Mouse (Mus musculus) intestine, embryonic 16.5 days (tissue): Measurements from ENCODE around the gene Brpf3. TPM values are rescaled to one million over a fixed set of nuclear protein-coding genes. Genes with fewer than 3 reads are reported as not detected.
"Not testable (repeated sequence)": the region's sequence is repeated elsewhere in the genome, so short reads cannot be mapped to it uniquely, and the experiment has no call there.

Experiments used
- ATAC-seq: fragments of 200-750 bp; cut with Nextera tagmentation; 2 replicates; pipeline ENCODE4 v1.8.0; 2017; ENCODE audit warnings: moderate TSS enrichment, moderate library complexity
- H3K27ac ChIP-seq: fragments of 300-500 bp; sonication (generic); 2 replicates; pipeline ENCODE4 v1.5.1; 2014; ENCODE audit warnings: mild to moderate bottlenecking, low read length
- H3K27me3 ChIP-seq: fragments of 300-500 bp; sonication (generic); replicated peaks from 2 replicates; pipeline ENCODE4 v1.6.1; 2014; ENCODE audit warnings: low read length, control low read depth, mixed read lengths; ENCODE audit not compliant: control insufficient read depth, insufficient read depth
- H3K36me3 ChIP-seq: fragments of 300-500 bp; sonication (generic); 2 replicates; pipeline ENCODE4 v1.6.1; 2014; ENCODE audit warnings: low read length, control low read depth; ENCODE audit not compliant: control insufficient read depth, insufficient read depth
- H3K4me1 ChIP-seq: fragments of 300-500 bp; sonication (generic); 2 replicates; pipeline ENCODE4 v1.6.1; 2014; ENCODE audit warnings: low read length, control low read depth, mixed read lengths; ENCODE audit not compliant: control insufficient read depth, insufficient read depth
- H3K4me2 ChIP-seq: fragments of 300-500 bp; sonication (generic); 2 replicates; pipeline ENCODE4 v1.6.1; 2014; ENCODE audit warnings: low read depth, low read length, control low read depth
- H3K4me3 ChIP-seq: fragments of 300-500 bp; sonication (generic); 2 replicates; pipeline ENCODE4 v1.5.1; 2014; ENCODE audit warnings: mild to moderate bottlenecking, low read length
- H3K9ac ChIP-seq: fragments of 300-500 bp; sonication (generic); 2 replicates; pipeline ENCODE4 v1.6.1; 2014; ENCODE audit warnings: low read depth, low read length
- H3K9me3 ChIP-seq: fragments of 300-500 bp; sonication (generic); 2 replicates; pipeline ENCODE4 v1.6.1; 2016; ENCODE audit warnings: low read length, control low read depth; ENCODE audit not compliant: control insufficient read depth
- WGBS: fragments of 180-500 bp; shearing (Covaris S2); extraction: QIAGEN DNeasy Blood & Tissue Kit; methylation state at CpG from one replicate; pipeline ENCODE4 v1.1.7; 2014; 5-methylcytosine and 5-hydroxymethylcytosine counted together
- polyA plus RNA-seq: library from polyadenylated mRNA; unstranded; fragments of >200 nt; fragmentation: Nextera tagmentation; extraction: Ambion mirVana; gene quantifications from 2 replicates; pipeline ENCODE4 v1.2.1, GENCODE M21; 2015

The Brpf3 gene
- polyA plus RNA-seq, 1 experiment from 2014 or later = 16.6 TPM

- ATAC-seq = no peak
- Histone ChIP-seq H3K27me3 (no peaks in the 10 kb centered on the region), H3K4me1 (peaks cover 7% of the 10 kb centered on the region), H3K27ac (no peak overlapping the region; the same call in 1 of the 2 replicates), H3K9me3 (no peaks in the 10 kb centered on the region), H3K36me3 (peaks cover 36% of the 10 kb centered on the region), H3K4me2 (no peak overlapping the region), H3K4me3 (no peak overlapping the region), H3K9ac (no peak overlapping the region)
- WGBS = 80% methylated on average over 3 of the region's 3 CpGs
Measured at GRCm38 (mm10) chr17:28832875-28833274, 32.0 kb downstream of the Brpf3 start.

- H3K27ac ChIP-seq = peak overlapping the region; percentile 12; the same call in 1 of the 2 replicates
- no peak overlapping the region for H3K4me2 ChIP-seq
- peaks cover 46% of the 10 kb centered on the region for H3K36me3 ChIP-seq
- H3K9ac ChIP-seq = no peak overlapping the region
- ATAC-seq = no peak; the same call in 1 of the 2 replicates
- 52% methylated on average over 10 of the region's 10 CpGs for WGBS
- H3K4me1 ChIP-seq = peaks cover 7% of the 10 kb centered on the region
- H3K27me3 ChIP-seq = no peaks in the 10 kb centered on the region
- no peaks in the 10 kb centered on the region for H3K9me3 ChIP-seq
- H3K4me3 ChIP-seq = no peak overlapping the region
Measured at GRCm38 (mm10) chr17:28834676-28835075, 33.8 kb downstream of the Brpf3 start.

GRCm38 (mm10) chr17:28837840-28838239 lies 37.0 kb downstream of the Brpf3 start:
- Histone ChIP-seq H3K9ac (no peak overlapping the region), H3K9me3 (no peaks in the 10 kb centered on the region), H3K27ac (no peak overlapping the region), H3K27me3 (no peaks in the 10 kb centered on the region), H3K36me3 (peaks cover 41% of the 10 kb centered on the region), H3K4me1 (peaks cover 7% of the 10 kb centered on the region), H3K4me2 (no peak overlapping the region), H3K4me3 (no peak overlapping the region)
- 92% methylated on average over 7 of the region's 7 CpGs for WGBS
- no peak for ATAC-seq

GRCm38 (mm10) chr17:28841947-28842346 lies 41.1 kb downstream of the Brpf3 start:
- H3K9me3 ChIP-seq, H3K4me2 ChIP-seq, H3K27me3 ChIP-seq, ATAC-seq, H3K27ac ChIP-seq, H3K9ac ChIP-seq, H3K4me1 ChIP-seq, H3K4me3 ChIP-seq: not testable (repeated sequence)
- 97% methylated on average over 4 of the region's 4 CpGs for WGBS
- H3K36me3 ChIP-seq = peaks cover 20% of the 10 kb centered on the region

GRCm38 (mm10) chr17:28843665-28844064 lies 42.8 kb downstream of the Brpf3 start:
- H3K36me3 ChIP-seq = peaks cover 8% of the 10 kb centered on the region
- ATAC-seq = peak; percentile 68
- no peaks in the 10 kb centered on the region for H3K9me3 ChIP-seq
- H3K4me1 ChIP-seq = peaks cover 10% of the 10 kb centered on the region
- H3K4me3 ChIP-seq = no peak overlapping the region
- WGBS = 60% methylated on average over 5 of the region's 5 CpGs
- H3K27me3 ChIP-seq = no peaks in the 10 kb centered on the region
- H3K27ac ChIP-seq = peak overlapping the region; percentile 76
- H3K4me2 ChIP-seq = peak overlapping the region; percentile 26; the same call in 1 of the 2 replicates
- H3K9ac ChIP-seq = no peak overlapping the region

- 39% methylated on average over 11 of the region's 11 CpGs for WGBS
Measured at GRCm38 (mm10) chr17:28846974-28847617, 46.2 kb downstream of the Brpf3 start.

GRCm38 (mm10) chr17:28850511-28850910 lies 49.6 kb downstream of the Brpf3 start:
- WGBS = 87% methylated on average over 5 of the region's 5 CpGs
- Histone ChIP-seq H3K4me3 (no peak overlapping the region), H3K9ac (0 out of 2 replicates have a peak overlapping the region, but pooled peaks have one; percentile 11), H3K36me3 (0 out of 2 replicates have a peak, but pooled peaks cover 2% of the 10 kb centered on the region), H3K9me3 (no peaks in the 10 kb centered on the region), H3K27ac (no peak overlapping the region), H3K4me2 (no peak overlapping the region), H3K27me3 (no peaks in the 10 kb centered on the region), H3K4me1 (peaks cover 11% of the 10 kb centered on the region)
- no peak for ATAC-seq

More at GRCm38 (mm10) chr17:28846974-28847617, 46.2 kb downstream of the Brpf3 start:
- peak overlapping the region; percentile 31 for H3K4me2 ChIP-seq
- H3K9ac ChIP-seq = peak overlapping the region; percentile 67
- peak overlapping the region; percentile 89 for H3K27ac ChIP-seq
- 0 out of 2 replicates have a peak, but pooled peaks cover 2% of the 10 kb centered on the region for H3K36me3 ChIP-seq
- ATAC-seq = peak; percentile 90
- no peaks in the 10 kb centered on the region for H3K27me3 ChIP-seq
- no peaks in the 10 kb centered on the region for H3K9me3 ChIP-seq
- peak overlapping the region; percentile 9; the same call in 1 of the 2 replicates for H3K4me3 ChIP-seq
- H3K4me1 ChIP-seq = peaks cover 11% of the 10 kb centered on the region

- Histone ChIP-seq H3K4me3 (no peak overlapping the region), H3K4me1 (0 out of 2 replicates have a peak, but pooled peaks cover 2% of the 10 kb centered on the region), H3K27me3 (no peaks in the 10 kb centered on the region), H3K9ac (no peak overlapping the region), H3K4me2 (no peak overlapping the region), H3K27ac (no peak overlapping the region), H3K36me3 (0 out of 2 replicates have a peak, but pooled peaks cover 2% of the 10 kb centered on the region), H3K9me3 (peaks cover 8% of the 10 kb centered on the region; the same call in 1 of the 2 replicates)
- 82% methylated on average over 7 of the region's 7 CpGs for WGBS
- ATAC-seq = no peak
Measured at GRCm38 (mm10) chr17:28854377-28854776, 53.5 kb downstream of the Brpf3 start.

- H3K9me3 ChIP-seq = peaks cover 8% of the 10 kb centered on the region; the same call in 1 of the 2 replicates
- no peaks in the 10 kb centered on the region for H3K27me3 ChIP-seq
- H3K4me2 ChIP-seq = no peak overlapping the region
- 65% methylated on average over 9 of the region's 9 CpGs for WGBS
- 0 out of 2 replicates have a peak overlapping the region, but pooled peaks have one; percentile 53 for H3K27ac ChIP-seq
- no peaks in the 10 kb centered on the region for H3K4me1 ChIP-seq
- ATAC-seq = peak; percentile 77
- 0 out of 2 replicates have a peak, but pooled peaks cover 2% of the 10 kb centered on the region for H3K36me3 ChIP-seq
- no peak overlapping the region for H3K4me3 ChIP-seq
- H3K9ac ChIP-seq = no peak overlapping the region
Measured at GRCm38 (mm10) chr17:28855166-28855885, 54.4 kb downstream of the Brpf3 start.
